Mouse (Mus musculus) lung, postnatal 0 days (tissue): ENCODE data around the gene Tmigd3.

Experiments used
- CTCF ChIP-seq: IDR thresholded peaks from 2 replicates; pipeline ENCODE4 v1.5.1; 2016; ENCODE audit warnings: antibody characterized with exemption, mild to moderate bottlenecking
- EP300 ChIP-seq: IDR thresholded peaks from 2 replicates; pipeline ENCODE4 v1.6.1; 2016; ENCODE audit warnings: antibody characterized with exemption, mild to moderate bottlenecking, control low read depth

DNA sequence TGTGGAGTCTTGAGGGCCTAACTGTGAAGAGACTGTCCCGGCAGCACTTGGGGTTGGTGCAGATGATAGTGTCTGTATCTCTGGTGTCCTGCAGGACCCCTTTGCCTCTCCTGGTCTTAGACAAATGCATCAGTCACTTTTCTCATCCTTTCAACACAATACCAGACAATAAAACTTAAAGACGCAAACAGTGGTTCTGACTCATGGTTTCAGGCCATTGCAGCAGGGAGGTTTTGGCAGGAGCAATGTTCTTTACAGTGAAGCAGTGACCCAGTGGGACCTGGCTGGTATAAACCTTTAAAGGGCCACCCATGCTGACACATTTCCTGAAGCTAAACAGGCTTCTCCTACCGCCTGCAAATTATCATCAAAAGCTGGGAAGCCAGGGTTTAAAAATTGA is 20.4 kb downstream of the Tmigd3 start:
- TF ChIP-seq CTCF (no peak), EP300 (no peak)
